Mouse (Mus musculus): ENCODE results near the gene Lrrc8c. TPM values are rescaled to one million over a fixed set of nuclear protein-coding genes. Genes with fewer than 3 reads are reported as not detected.

Lrrc8c gene
- polyA plus RNA-seq, 1 experiment from 2014 or later, result 17.8 TPM

- no peaks in the 10 kb centered on the region for H3K9me3 ChIP-seq
- no peaks in the 10 kb centered on the region for H3K4me1 ChIP-seq
- no peaks in the 10 kb centered on the region for H3K27me3 ChIP-seq (replicated peaks)
- H3K4me2 ChIP-seq, result no peak overlapping the region
- H3K4me3 ChIP-seq (replicated peaks), result no peak overlapping the region
- ATAC-seq (ENCODE audit: insufficient read depth, low FRiP score, low read depth), result no peak
- H3K9ac ChIP-seq, result no peak overlapping the region
- 46% methylated on average over 9 of the region's 9 CpGs for WGBS
- no peak overlapping the region for H3K27ac ChIP-seq
- no peaks in the 10 kb centered on the region for H3K36me3 ChIP-seq
Observed at GRCm38 (mm10) chr5:105614682-105615434, 95.7 kb downstream of the Lrrc8c start.

- H3K9ac ChIP-seq, result no peak overlapping the region
- H3K27ac ChIP-seq, result no peak overlapping the region
- no peaks in the 10 kb centered on the region for H3K4me1 ChIP-seq
- no peak for ATAC-seq (ENCODE audit: insufficient read depth, low FRiP score, low read depth)
- H3K27me3 ChIP-seq (replicated peaks), result no peaks in the 10 kb centered on the region
- H3K36me3 ChIP-seq, result no peaks in the 10 kb centered on the region
- no peak overlapping the region for H3K4me2 ChIP-seq
- H3K9me3 ChIP-seq, result no peaks in the 10 kb centered on the region
- H3K4me3 ChIP-seq (replicated peaks), result no peak overlapping the region
- WGBS, result 45% methylated on average over 7 of the region's 7 CpGs
Observed at GRCm38 (mm10) chr5:105615871-105616454, 96.8 kb downstream of the Lrrc8c start.

- WGBS, result 68% methylated on average over 5 of the region's 5 CpGs
Observed at GRCm38 (mm10) chr5:105616538-105616937, 97.3 kb downstream of the Lrrc8c start.

GRCm38 (mm10) chr5:105618510-105618909 lies 99.3 kb downstream of the Lrrc8c start:
- no peaks in the 10 kb centered on the region for H3K36me3 ChIP-seq
- H3K9ac ChIP-seq, result no peak overlapping the region
- no peak for ATAC-seq (ENCODE audit: insufficient read depth, low FRiP score, low read depth)
- no peaks in the 10 kb centered on the region for H3K27me3 ChIP-seq (replicated peaks)
- no peak overlapping the region for H3K4me3 ChIP-seq (replicated peaks)
- H3K27ac ChIP-seq, result no peak overlapping the region
- no peaks in the 10 kb centered on the region for H3K4me1 ChIP-seq
- H3K9me3 ChIP-seq, result no peaks in the 10 kb centered on the region
- H3K4me2 ChIP-seq, result no peak overlapping the region

More at GRCm38 (mm10) chr5:105616538-105616937, 97.3 kb downstream of the Lrrc8c start:
- no peaks in the 10 kb centered on the region for H3K36me3 ChIP-seq
- no peak overlapping the region for H3K4me3 ChIP-seq (replicated peaks)
- H3K27me3 ChIP-seq (replicated peaks), result no peaks in the 10 kb centered on the region
- no peak overlapping the region for H3K4me2 ChIP-seq
- no peaks in the 10 kb centered on the region for H3K4me1 ChIP-seq
- H3K27ac ChIP-seq, result no peak overlapping the region
- ATAC-seq (ENCODE audit: insufficient read depth, low FRiP score, low read depth), result no peak
- H3K9me3 ChIP-seq, result no peaks in the 10 kb centered on the region
- H3K9ac ChIP-seq, result no peak overlapping the region

DNA sequence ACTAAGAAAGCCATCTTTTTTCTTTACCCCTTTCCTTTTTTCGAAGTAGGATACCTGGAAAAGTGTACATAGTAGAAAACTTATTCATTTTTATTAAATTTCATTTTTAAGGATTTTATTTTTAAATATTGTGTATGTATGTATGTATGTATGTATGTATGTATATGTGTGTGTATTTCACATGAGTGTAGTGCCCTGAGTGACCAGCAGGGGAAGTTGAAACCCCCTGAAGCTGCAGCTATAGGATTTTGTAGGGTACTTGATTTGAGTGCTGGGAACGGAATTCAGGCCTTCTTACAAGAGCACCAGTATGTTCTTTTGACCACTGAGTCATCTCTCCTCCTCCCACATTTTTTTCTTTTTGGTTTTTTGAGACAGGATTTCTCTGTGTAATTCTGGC lies 100.5 kb downstream of the Lrrc8c start:
- Histone ChIP-seq H3K27ac (no peak overlapping the region), H3K36me3 (no peaks in the 10 kb centered on the region), H3K9ac (no peak overlapping the region), H3K4me3 (replicated peaks) (no peak overlapping the region), H3K4me2 (no peak overlapping the region), H3K9me3 (no peaks in the 10 kb centered on the region), H3K27me3 (replicated peaks) (no peaks in the 10 kb centered on the region), H3K4me1 (no peaks in the 10 kb centered on the region)
- no peak for ATAC-seq (ENCODE audit: insufficient read depth, low FRiP score, low read depth)
- WGBS, result 83% methylated on average over 2 of the region's 2 CpGs

GRCm38 (mm10) chr5:105620505-105621116 lies 101.4 kb downstream of the Lrrc8c start:
- Histone ChIP-seq H3K4me3 (replicated peaks) (no peak overlapping the region), H3K4me2 (no peak overlapping the region), H3K27me3 (replicated peaks) (no peaks in the 10 kb centered on the region), H3K4me1 (no peaks in the 10 kb centered on the region), H3K36me3 (no peaks in the 10 kb centered on the region), H3K9ac (no peak overlapping the region), H3K27ac (0 out of 2 replicates have a peak overlapping the region, but pooled peaks have one; percentile 18), H3K9me3 (no peaks in the 10 kb centered on the region)
- ATAC-seq (ENCODE audit: insufficient read depth, low FRiP score, low read depth), result no peak
- 62% methylated on average over 6 of the region's 6 CpGs for WGBS

GRCm38 (mm10) chr5:105623074-105623713 lies 104.0 kb downstream of the Lrrc8c start:
- no peaks in the 10 kb centered on the region for H3K27me3 ChIP-seq (replicated peaks)
- 48% methylated on average over 4 of the region's 4 CpGs for WGBS
- no peak overlapping the region for H3K4me3 ChIP-seq (replicated peaks)
- ATAC-seq (ENCODE audit: insufficient read depth, low FRiP score, low read depth), result no peak
- no peak overlapping the region for H3K27ac ChIP-seq
- H3K9ac ChIP-seq, result no peak overlapping the region
- H3K36me3 ChIP-seq, result no peaks in the 10 kb centered on the region
- H3K4me1 ChIP-seq, result 0 out of 2 replicates have a peak, but pooled peaks cover 3% of the 10 kb centered on the region
- H3K9me3 ChIP-seq, result no peaks in the 10 kb centered on the region
- H3K4me2 ChIP-seq, result no peak overlapping the region

- Histone ChIP-seq H3K4me1 (0 out of 2 replicates have a peak, but pooled peaks cover 3% of the 10 kb centered on the region), H3K4me3 (replicated peaks) (no peak overlapping the region), H3K9ac (no peak overlapping the region), H3K27me3 (replicated peaks) (no peaks in the 10 kb centered on the region), H3K36me3 (no peaks in the 10 kb centered on the region), H3K9me3 (no peaks in the 10 kb centered on the region), H3K4me2 (no peak overlapping the region), H3K27ac (no peak overlapping the region)
- 88% methylated on average over 3 of the region's 3 CpGs for WGBS
- ATAC-seq (ENCODE audit: insufficient read depth, low FRiP score, low read depth), result no peak
Observed at GRCm38 (mm10) chr5:105624257-105624656, 105.1 kb downstream of the Lrrc8c start.

DNA sequence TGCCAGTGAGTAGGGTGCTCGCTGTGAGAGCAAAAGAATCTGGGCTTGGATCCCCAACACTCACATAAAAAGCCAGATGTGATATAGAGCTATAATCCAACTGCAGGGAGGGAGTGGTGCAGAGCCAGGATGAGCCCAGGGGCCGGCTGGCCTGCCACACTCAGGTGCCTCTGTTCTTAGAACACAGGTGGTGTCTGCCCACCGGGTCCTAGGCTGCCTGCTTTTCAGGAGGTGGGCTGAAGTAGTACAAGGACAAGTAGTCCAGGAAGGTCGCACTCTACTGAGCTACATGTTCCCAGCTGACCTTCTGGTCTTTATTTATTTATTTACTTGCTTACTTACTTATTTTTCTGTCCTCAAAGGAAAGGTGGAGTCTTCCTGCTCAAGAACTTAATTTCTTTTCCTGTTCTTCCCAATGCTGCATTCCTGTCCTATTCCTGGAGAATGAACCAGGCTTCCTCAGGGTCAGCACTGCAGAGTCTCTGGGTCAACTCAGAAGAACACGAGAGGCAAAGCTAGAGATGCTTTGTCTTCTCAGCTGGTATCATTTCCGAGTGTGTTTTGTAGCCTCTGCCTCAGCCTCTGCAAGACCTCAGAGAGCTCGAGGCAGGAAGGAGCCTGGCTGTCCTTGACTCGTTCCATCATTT lies 106.4 kb downstream of the Lrrc8c start:
- H3K27ac ChIP-seq, result no peak overlapping the region
- no peak overlapping the region for H3K4me2 ChIP-seq
- no peak overlapping the region for H3K4me3 ChIP-seq (replicated peaks)
- 62% methylated on average over 8 of the region's 8 CpGs for WGBS
- no peaks in the 10 kb centered on the region for H3K27me3 ChIP-seq (replicated peaks)
- no peak for ATAC-seq (ENCODE audit: insufficient read depth, low FRiP score, low read depth)
- no peaks in the 10 kb centered on the region for H3K9me3 ChIP-seq
- no peak overlapping the region for H3K9ac ChIP-seq
- H3K36me3 ChIP-seq, result no peaks in the 10 kb centered on the region
- 0 out of 2 replicates have a peak, but pooled peaks cover 3% of the 10 kb centered on the region for H3K4me1 ChIP-seq

DNA sequence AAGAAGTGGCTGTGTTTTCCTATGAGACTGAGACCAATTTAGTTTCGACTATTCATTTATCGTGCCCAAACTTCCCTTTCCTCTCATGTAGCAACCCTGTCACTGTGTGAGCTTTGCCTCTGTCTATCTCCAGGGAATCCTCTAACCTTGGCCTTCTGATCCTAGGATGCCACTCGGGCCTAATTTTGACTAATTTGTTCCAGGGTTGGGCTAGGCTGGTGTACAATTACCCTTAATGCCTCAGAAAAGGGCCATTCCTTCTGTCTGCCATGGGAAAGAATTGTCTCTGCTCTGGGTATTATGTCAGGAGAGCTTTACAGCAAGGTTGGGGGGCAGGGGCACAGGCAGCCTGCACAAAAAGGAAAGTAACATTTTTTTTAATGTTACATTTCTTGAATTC lies 107.2 kb downstream of the Lrrc8c start:
- H3K4me1 ChIP-seq, result 0 out of 2 replicates have a peak, but pooled peaks cover 3% of the 10 kb centered on the region
- H3K36me3 ChIP-seq, result no peaks in the 10 kb centered on the region
- WGBS, result 48% methylated on average over 3 of the region's 3 CpGs
- no peak overlapping the region for H3K9ac ChIP-seq
- H3K4me2 ChIP-seq, result no peak overlapping the region
- H3K27me3 ChIP-seq (replicated peaks), result no peaks in the 10 kb centered on the region
- ATAC-seq (ENCODE audit: insufficient read depth, low FRiP score, low read depth), result no peak
- no peaks in the 10 kb centered on the region for H3K9me3 ChIP-seq
- H3K27ac ChIP-seq, result no peak overlapping the region
- H3K4me3 ChIP-seq (replicated peaks), result no peak overlapping the region

GRCm38 (mm10) chr5:105627093-105627492 lies 107.9 kb downstream of the Lrrc8c start:
- ATAC-seq (ENCODE audit: insufficient read depth, low FRiP score, low read depth), result no peak
- 81% methylated on average over 5 of the region's 5 CpGs for WGBS
- Histone ChIP-seq H3K4me3 (replicated peaks) (no peak overlapping the region), H3K27me3 (replicated peaks) (no peaks in the 10 kb centered on the region), H3K27ac (no peak overlapping the region), H3K36me3 (no peaks in the 10 kb centered on the region), H3K4me1 (0 out of 2 replicates have a peak, but pooled peaks cover 3% of the 10 kb centered on the region), H3K9me3 (no peaks in the 10 kb centered on the region), H3K9ac (no peak overlapping the region), H3K4me2 (no peak overlapping the region)
